11 mouse cellular contexts compared by ENCODE assay signal in the genomic region with DNA sequence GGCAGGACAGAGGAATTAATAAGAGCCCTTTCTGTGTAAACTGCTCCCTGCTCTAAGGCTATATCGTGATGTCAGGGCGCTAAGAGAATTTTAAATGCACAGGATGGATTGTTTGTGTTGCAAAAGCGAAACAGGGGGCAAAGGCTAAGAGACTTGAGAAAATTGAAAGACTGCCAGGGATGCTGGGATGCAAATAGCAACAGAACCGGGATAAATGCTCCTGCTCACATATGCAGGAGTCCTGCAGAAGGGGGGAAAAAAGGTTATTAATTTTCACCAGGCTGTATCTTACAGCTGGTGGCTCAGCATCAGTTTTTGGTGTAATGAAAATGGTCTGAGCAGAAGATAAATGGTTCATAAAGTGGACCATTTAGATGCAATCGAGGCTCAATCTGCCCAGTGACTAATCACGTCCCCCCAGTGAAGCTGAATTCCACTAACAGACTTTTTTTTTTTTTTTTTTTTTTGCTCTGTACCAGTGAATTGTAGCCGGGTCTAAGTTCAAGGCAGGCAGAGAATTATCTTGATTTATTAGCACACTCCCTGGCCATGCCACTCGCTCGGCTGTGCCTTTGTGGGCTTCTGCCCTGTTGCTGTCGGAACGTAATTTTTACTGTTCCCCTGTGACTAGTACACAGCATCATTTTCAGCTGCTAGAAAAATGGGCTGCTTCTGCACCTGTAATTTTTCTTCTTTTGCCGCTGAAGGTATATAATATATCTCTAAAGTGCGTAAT.
DNase-seq lines count a peak whose midpoint lies in the region; ATAC-seq and TF ChIP-seq lines count a peak whose summit lies in the region.
"Had no signal": no experiment of that assay in that cellular context is flagged by ENCODE, and none has a peak within 500 bp of the region (broad histone marks: within the 10 kb centered on the region; RNA-seq: fewer than 3 reads in every experiment).

No protein-coding gene starts in this region.

- H3K9me3 ChIP-seq in forebrain, embryonic 13.5 days (replicated peaks): no peaks in the 10 kb centered on the region
- no peaks in the 10 kb centered on the region for H3K9me3 ChIP-seq in intestine, embryonic 16.5 days (ENCODE audit: control insufficient read depth, low read length)
- H3K9me3 ChIP-seq in neural tube, embryonic 11.5 days (ENCODE audit: control insufficient read depth, low read length): no peaks in the 10 kb centered on the region
- H3K9me3 ChIP-seq: limb, embryonic 15.5 days had no signal

- DNase-seq in kidney, adult 2 months: peak; percentile 18
- no peak for DNase-seq in kidney, adult 11 months
- DNase-seq in neural tube, embryonic 11.5 days (ENCODE audit: low spot score): peak; percentile 59
- DNase-seq in right cerebral cortex, adult 18-20 months: no peak
- DNase-seq in left cerebral cortex, postnatal 14 days (ENCODE audit: low spot score in 2 of 2): no peak
- no peak for DNase-seq in layer of hippocampus, adult 18-20 months (ENCODE audit: low spot score in 2 of 2)
- DNase-seq: heart, adult 11 months; heart, postnatal 36 days had no signal

- no peak overlapping the region for H3K4me3 ChIP-seq in kidney, adult 2 months (ENCODE audit: insufficient read depth, low read depth, low read length)
- H3K4me3 ChIP-seq in forebrain, embryonic 13.5 days: no peak overlapping the region
- no peak overlapping the region for H3K4me3 ChIP-seq in intestine, embryonic 16.5 days (ENCODE audit: low read length)
- H3K4me3 ChIP-seq in neural tube, embryonic 11.5 days (ENCODE audit: low read depth, low read length): no peak overlapping the region
- H3K4me3 ChIP-seq: limb, embryonic 15.5 days had no signal

- H3K36me3 ChIP-seq in kidney, adult 2 months (ENCODE audit: control insufficient read depth, insufficient read depth, low read length): no peaks in the 10 kb centered on the region
- no peaks in the 10 kb centered on the region for H3K36me3 ChIP-seq in forebrain, embryonic 13.5 days (ENCODE audit: poor library complexity, severe bottlenecking)
- no peaks in the 10 kb centered on the region for H3K36me3 ChIP-seq in intestine, embryonic 16.5 days (ENCODE audit: control insufficient read depth, insufficient read depth, low read length)
- H3K36me3 ChIP-seq in neural tube, embryonic 11.5 days (ENCODE audit: control insufficient read depth, insufficient read depth, low read length): no peaks in the 10 kb centered on the region
- H3K36me3 ChIP-seq: limb, embryonic 15.5 days had no signal

- ATAC-seq in forebrain, embryonic 13.5 days: peak; percentile 43
- ATAC-seq in intestine, embryonic 16.5 days: peak; percentile 71
- peak; percentile 91 for ATAC-seq in neural tube, embryonic 11.5 days (ENCODE audit: insufficient read depth, low FRiP score, low TSS enrichment)

- H3K27ac ChIP-seq in kidney, adult 2 months (ENCODE audit: insufficient read depth, low read depth, low read length): no peak overlapping the region
- peak overlapping the region; percentile 31; the same call in 1 of the 2 replicates for H3K27ac ChIP-seq in forebrain, embryonic 13.5 days
- H3K27ac ChIP-seq in intestine, embryonic 16.5 days (ENCODE audit: low read length): no peak overlapping the region
- peak overlapping the region; percentile 24 for H3K27ac ChIP-seq in neural tube, embryonic 11.5 days (ENCODE audit: low read depth, low read length)
- H3K27ac ChIP-seq: limb, embryonic 15.5 days had no signal

- no peak for TF ChIP-seq POLR2A in kidney, adult 2 months (IDR thresholded peaks at IDR 0.05; ENCODE audit: low read depth, low read length)

- intact Hi-C loops in left cerebral cortex, postnatal 14 days (cut with DNase I): no loop called here

- H3K4me1 ChIP-seq in kidney, adult 2 months (ENCODE audit: control insufficient read depth, insufficient read depth, low read length): peaks cover 6% of the 10 kb centered on the region; the same call in 1 of the 2 replicates
- peaks cover 22% of the 10 kb centered on the region for H3K4me1 ChIP-seq in forebrain, embryonic 13.5 days
- peaks cover 11% of the 10 kb centered on the region; the same call in 1 of the 2 replicates for H3K4me1 ChIP-seq in intestine, embryonic 16.5 days (ENCODE audit: control insufficient read depth, insufficient read depth, low read length)
- H3K4me1 ChIP-seq in neural tube, embryonic 11.5 days (ENCODE audit: control insufficient read depth, insufficient read depth, low read length): peaks cover 6% of the 10 kb centered on the region; the same call in 1 of the 2 replicates
- H3K4me1 ChIP-seq: limb, embryonic 15.5 days had no signal

- TF ChIP-seq CTCF in kidney, adult 2 months (conservative IDR thresholded peaks at IDR 0.05; ENCODE audit: insufficient read depth, insufficient read length, low read depth, low read length): no peak

- peak overlapping the region; percentile 31 for H3K4me2 ChIP-seq in forebrain, embryonic 13.5 days
- H3K4me2 ChIP-seq in intestine, embryonic 16.5 days (ENCODE audit: low read depth, low read length): no peak overlapping the region
- H3K4me2 ChIP-seq in neural tube, embryonic 11.5 days (ENCODE audit: low read depth): 0 out of 2 replicates have a peak overlapping the region, but pooled peaks have one; percentile 10
- H3K4me2 ChIP-seq: limb, embryonic 15.5 days had no signal

- 33% methylated on average over 13 of the region's 13 CpGs for WGBS in kidney, adult 2 months
- 39% methylated on average over 13 of the region's 13 CpGs for WGBS in forebrain, embryonic 13.5 days
- WGBS in intestine, embryonic 16.5 days: 34% methylated on average over 13 of the region's 13 CpGs
- WGBS in neural tube, embryonic 11.5 days: 21% methylated on average over 13 of the region's 13 CpGs

- no peaks in the 10 kb centered on the region for H3K27me3 ChIP-seq in kidney, adult 2 months (replicated peaks; ENCODE audit: control insufficient read depth, insufficient read depth, low read length)
- no peaks in the 10 kb centered on the region for H3K27me3 ChIP-seq in forebrain, embryonic 13.5 days
- H3K27me3 ChIP-seq in intestine, embryonic 16.5 days (replicated peaks; ENCODE audit: control insufficient read depth, insufficient read depth, low read length): no peaks in the 10 kb centered on the region
- no peaks in the 10 kb centered on the region for H3K27me3 ChIP-seq in neural tube, embryonic 11.5 days (ENCODE audit: control insufficient read depth, insufficient read depth, low read length)
- H3K27me3 ChIP-seq: limb, embryonic 15.5 days had no signal

- no peak overlapping the region for H3K9ac ChIP-seq in forebrain, embryonic 13.5 days
- no peak overlapping the region for H3K9ac ChIP-seq in intestine, embryonic 16.5 days (ENCODE audit: low read depth, low read length)
- H3K9ac ChIP-seq in neural tube, embryonic 11.5 days (ENCODE audit: low read length): no peak overlapping the region
- H3K9ac ChIP-seq: limb, embryonic 15.5 days had no signal

Comparison
In these comparisons a context has a peak if more than half of its experiments do, and no peak if none do; other contexts are left out.
1. DNase-seq: peak in kidney, adult 2 months (single experiment) and neural tube, embryonic 11.5 days (single experiment); none in kidney, adult 11 months (single experiment), right cerebral cortex, adult 18-20 months (single experiment), left cerebral cortex, postnatal 14 days (0 of 2) and layer of hippocampus, adult 18-20 months (0 of 2).
2. H3K27ac ChIP-seq: peak in forebrain, embryonic 13.5 days (single experiment) and neural tube, embryonic 11.5 days (single experiment); none in kidney, adult 2 months (single experiment) and intestine, embryonic 16.5 days (single experiment).
3. Peak in every context shown above with its lines, with median percentiles within 50 percentile points of each other: ATAC-seq.